Mouse (Mus musculus) brain, embryonic 18.5 days (tissue): ENCODE results near the gene Bckdhb.
"Not testable (repeated sequence)": the region's sequence is repeated elsewhere in the genome, so short reads cannot be mapped to it uniquely, and the experiment has no call there.

Experiments
- DNase-seq: peaks from one replicate; pipeline ENCODE4 v3.0.0-alpha.2; 2012; ENCODE audit warnings: low read depth, low spot score

Bckdhb gene

DNA sequence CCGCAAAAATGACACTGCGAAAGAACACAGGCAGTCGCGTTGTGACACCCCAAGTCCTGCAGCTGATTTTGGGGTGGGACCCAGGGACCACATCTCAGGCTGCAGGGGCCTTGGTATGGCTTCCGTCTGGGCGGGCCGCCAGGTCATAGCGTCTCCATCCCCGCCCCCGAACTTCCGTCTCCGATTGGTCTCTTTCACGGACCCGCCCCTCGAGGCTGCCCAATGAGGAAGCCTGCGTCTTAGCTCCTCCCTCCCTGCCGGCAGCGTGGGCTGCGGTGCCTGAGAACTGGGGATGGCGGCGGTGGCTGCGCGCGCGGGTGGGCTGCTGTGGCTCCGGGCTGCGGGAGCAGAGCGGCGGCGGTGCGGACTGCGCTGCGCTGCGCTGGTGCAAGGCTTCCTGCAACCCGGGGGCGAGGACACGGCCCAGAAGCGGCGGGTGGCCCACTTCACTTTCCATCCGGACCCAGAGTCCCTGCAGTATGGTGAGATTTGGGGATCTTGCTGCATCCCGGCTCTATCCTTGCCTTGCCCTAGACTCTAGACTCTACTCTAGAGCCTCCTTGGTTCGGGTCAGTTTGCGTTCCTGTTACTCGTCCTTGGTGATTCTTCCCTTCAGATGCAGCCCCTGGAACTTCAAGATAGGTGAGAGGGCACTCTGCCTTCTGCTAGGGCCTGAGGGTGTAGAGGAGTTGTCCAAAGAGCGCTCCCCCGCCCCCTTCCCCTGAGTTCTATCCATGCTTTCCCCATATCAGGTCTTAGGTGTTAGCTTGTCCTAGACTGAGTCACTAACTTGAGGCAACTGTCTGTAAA, at the start of gene Bckdhb:
TSS of gene Bckdhb (plus strand) at position 268 of the 810 bp plus-strand sequence.
- DNase-seq = peak; percentile 90

DNA sequence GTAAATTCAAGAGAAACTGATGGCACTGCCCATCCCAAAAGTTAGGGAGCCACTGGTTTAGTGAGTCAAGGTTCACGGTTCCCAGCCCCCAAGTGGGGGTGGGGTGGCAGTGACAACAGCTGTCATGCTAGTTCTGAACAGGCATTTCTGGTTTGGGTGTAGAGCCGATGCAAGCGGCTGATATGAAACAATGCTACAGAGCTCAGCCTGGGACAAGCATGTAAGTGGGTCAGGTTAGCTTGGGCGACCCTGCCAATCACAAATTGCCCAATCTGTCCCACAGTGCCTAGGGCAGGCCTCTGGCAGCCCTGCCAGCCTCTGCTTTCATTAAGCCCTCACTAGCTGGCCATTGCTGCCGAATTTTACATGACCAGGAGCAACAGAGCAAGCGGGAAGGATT, 42.8 kb upstream of the Bckdhb start:
- DNase-seq = no peak

DNA sequence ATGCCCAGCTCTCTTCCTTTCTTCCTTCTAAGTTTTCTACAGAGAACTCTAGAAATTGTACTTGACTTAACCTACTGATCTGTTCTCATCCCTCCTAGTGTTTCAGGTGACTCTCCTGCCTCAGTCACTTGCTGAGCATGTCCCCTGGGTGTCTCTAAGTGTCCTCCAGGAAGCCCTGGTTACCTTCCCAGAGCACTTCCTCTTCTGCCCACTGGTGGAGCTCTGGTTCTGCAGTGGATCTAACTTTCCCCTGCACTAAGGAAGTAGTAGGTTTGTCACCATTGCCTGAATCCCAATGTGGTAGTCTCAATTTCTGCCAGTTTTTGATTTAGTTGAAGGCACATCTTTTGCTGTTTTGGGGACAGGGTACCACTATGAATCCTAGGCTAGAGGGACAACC, 38.8 kb upstream of the Bckdhb start:
- DNase-seq = no peak

GRCm38 (mm10) chr9:83888214-83888613, 36.7 kb upstream of the Bckdhb start:
- DNase-seq = no peak

DNA sequence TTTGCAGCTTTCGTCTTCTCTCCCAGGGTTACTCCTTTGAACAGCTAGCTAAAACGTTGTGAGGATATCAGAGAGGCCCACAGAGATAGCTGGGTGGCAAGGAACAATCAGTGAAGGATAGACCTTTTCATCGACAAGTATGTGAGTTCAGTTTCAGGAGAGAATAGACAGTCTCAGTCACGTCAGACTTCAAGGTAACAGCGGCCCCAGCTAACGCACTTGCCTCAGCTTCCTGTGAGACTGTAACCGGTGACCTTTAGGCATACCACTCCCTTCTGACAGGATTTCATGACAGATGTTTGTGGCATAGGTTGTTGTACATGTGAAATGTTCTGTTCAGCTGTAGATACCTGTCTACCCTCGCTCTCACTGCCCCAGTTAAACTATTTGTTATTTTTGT, 31.9 kb upstream of the Bckdhb start:
- no peak for DNase-seq

- no peak for DNase-seq
Observed at GRCm38 (mm10) chr9:83893767-83894330, 31.1 kb upstream of the Bckdhb start.

GRCm38 (mm10) chr9:83902086-83902485, 22.9 kb upstream of the Bckdhb start:
- no peak for DNase-seq

- DNase-seq = no peak
Observed at GRCm38 (mm10) chr9:83905820-83906219, 19.1 kb upstream of the Bckdhb start.

DNA sequence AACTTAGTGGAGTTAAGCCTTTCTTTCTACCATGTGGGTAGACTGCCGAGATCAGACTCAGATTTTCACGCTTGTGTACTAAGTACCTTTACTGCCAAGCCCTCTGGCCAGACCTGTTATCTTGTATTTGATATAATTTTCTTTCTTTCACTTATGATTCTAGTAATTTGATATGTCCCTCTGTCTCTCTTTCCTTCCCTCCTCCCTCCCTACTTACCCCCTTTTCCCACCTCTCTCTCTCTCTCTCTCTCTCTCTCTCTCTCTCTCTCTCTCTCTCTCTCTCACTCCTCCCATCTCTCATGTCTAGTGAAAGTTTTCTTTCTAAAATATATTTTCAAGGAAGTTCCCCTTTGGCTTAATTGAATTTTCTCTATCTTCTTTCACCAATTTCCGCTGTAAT, 17.9 kb upstream of the Bckdhb start:
- no peak for DNase-seq

DNA sequence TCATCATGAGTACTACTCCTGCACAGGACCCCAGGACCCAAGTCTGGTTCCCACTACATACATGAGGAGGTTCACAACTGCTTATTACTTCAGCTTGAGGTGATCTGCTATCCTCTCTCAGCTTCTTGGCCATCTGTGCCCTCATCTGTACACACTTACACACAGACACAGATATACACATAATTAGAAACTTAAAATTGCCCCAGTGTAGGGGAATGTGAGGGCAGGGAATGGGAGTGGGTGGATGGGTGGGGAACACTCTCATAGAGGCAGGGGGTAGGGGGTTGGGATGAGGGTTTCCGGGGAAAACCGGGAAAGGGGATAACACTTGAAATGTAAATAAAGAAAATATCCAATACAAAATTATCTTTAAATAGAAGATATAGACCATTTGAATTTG, 15.1 kb upstream of the Bckdhb start:
- no peak for DNase-seq

- no peak for DNase-seq
Observed at GRCm38 (mm10) chr9:83910926-83911325, 14.0 kb upstream of the Bckdhb start.

DNA sequence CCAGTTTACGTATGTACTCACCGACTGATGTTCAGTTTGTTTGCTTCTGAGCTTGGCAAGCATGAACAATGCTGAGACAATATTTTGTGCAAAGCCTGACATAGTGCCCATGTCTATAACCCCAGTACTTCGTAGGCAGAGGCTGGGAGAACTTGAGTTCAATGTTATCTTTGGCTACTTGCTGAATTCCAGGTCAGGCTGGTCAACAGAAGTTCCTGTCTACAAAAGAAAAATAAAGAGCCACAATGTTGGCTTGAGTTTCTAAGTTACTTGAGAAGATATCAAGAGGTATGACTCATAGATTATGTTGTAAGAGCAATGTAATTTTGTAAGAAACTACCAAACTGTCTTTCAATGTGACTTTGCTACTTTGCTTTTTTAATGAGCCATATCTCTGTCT, 2.9 kb upstream of the Bckdhb start:
- DNase-seq = no peak

DNA sequence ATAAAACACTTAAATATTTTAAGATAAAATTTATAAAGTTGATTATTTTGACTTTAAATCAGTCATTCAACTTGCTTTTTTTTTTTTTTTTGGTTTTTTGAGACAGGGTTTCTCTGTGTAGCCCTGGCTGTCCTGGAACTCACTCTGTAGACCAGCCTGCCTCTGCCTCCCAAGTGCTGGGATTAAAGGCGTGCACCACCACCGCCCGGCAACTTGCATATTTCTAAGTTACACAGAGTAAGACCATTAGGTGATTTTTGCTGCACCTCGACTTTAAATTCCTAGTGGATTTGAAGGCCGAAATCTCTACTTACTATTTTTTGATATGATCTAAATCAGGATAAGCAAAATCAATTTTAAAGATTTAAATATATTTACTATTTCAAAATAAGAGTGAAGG, 589 bp upstream of the Bckdhb start:
- DNase-seq = no peak

GRCm38 (mm10) chr9:83925688-83926041, 720 bp downstream of the Bckdhb start:
- DNase-seq = no peak

DNA sequence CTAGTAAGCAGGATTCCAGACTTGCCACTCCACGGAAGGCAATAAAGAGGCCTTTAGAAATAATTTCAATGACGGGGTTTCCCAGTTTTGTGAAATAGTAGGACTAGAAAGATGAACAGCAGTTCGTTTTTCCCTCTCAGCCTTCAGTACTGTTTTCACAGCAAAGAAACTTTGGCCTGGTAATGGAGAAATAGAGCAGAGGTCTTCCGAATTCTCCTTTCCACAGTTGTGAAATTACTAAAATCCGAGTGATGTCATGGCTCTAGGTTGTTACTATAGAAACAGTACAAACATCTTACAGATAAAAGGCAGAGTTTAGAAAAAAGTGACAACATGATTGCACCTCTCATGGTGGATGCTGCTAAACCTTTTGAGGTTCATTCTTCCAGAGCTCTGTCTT, 1.4 kb downstream of the Bckdhb start:
- DNase-seq = no peak

GRCm38 (mm10) chr9:83939501-83939900, 14.6 kb downstream of the Bckdhb start:
- DNase-seq = not testable (repeated sequence)

GRCm38 (mm10) chr9:83940016-83940415, 15.1 kb downstream of the Bckdhb start:
- no peak for DNase-seq

- DNase-seq = no peak
Observed at GRCm38 (mm10) chr9:83940537-83941363, 15.8 kb downstream of the Bckdhb start.

GRCm38 (mm10) chr9:83951336-83951735, 26.4 kb downstream of the Bckdhb start:
- no peak for DNase-seq

DNA sequence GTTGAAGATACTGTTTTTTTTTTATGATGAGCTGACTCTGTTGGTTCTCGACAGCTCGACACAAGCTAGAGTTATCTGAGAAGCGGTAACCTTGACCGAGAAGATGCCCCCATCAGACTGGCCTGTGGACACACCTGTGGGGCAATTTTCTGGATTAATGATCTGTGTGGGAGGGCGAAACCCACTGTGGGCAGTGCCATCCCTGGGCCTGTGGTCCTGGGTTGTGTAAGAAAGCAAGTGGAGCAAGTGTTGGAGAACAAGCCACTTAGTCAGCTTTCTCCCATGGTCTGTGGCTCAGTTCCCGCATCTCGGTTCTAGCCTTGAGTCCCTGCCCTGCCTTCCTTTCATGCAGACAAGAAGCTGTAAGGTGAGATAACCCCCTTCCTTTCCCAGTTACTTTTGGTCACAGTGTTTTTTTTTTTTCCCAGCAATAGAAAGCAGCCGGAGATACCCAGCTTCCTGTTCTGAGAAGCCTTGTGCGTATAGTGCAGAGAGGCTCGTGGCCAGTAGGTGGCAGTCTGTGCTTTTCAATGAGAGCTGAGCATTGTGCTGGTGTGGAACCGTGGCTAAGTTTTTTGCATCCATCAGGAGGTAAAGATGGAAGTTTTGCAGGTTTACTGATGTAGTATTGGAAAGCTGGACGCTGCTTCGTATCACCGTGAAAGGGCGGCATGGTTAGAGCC, 31.8 kb downstream of the Bckdhb start:
- peak; percentile 60 for DNase-seq

DNA sequence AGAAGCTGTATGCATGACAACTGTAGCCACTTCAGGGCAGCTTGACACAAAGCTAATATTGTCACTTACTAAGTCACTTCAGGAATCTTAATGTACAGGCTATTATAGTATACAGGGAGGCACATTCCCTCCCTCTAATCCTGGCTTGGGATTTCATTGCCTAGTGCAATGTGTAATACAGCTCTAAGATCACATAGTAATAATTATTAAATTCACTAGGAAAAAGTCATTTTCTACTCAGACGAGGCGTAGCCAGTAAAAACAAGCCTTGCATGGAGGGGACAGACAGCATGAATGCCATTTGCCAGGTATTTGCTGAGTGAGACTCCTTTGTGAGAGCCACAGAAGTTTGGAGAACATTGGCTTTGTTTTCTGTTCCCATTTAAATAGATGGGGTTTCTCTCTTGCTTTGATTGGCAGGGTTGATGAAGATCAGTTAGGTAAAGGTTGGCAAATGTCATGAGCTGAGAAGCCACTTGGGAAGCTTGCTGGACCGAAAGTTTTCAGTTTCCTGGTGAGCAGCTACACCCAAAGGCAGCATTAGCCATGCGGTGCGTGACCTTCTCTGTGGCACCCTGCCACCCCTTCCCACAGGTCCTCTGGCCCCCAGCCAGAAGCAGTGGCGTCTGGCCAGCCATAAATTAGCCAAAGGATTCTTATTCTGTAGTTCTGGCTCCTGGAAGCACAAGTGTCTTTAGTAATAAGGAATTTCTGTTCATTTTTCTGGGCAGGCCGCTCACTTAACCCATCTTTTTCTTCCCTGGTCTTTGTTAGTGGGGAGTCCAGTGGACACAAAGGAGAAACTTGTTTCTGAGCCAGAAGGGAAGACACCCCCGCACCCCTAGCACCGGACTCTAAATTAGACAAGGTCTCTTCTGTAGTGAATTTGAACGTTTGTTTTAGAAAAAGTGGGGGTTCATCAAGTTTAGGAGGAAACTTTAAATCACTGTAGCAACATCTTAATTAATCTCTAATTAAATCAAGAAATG, 37.4 kb downstream of the Bckdhb start:
- no peak for DNase-seq
